Mouse (Mus musculus) limb, embryonic 14.5 days (tissue): Measurements from ENCODE around the gene H2afy2. TPM values are rescaled to one million over a fixed set of nuclear protein-coding genes. Genes with fewer than 3 reads are reported as not detected.

Experiments
- ATAC-seq: fragments of 200-750 bp; cut with Nextera tagmentation; 2 replicates; pipeline ENCODE4 v1.8.0; 2017; ENCODE audit warnings: low read depth, moderate number of reproducible peaks, moderate TSS enrichment; ENCODE audit not compliant: low FRiP score
- DNase-seq: peaks from one replicate; pipeline ENCODE4 v3.0.0-alpha.2; 2015; ENCODE audit warnings: low spot score
- H3K27ac ChIP-seq: fragments of 300-500 bp; sonication (generic); replicated peaks from 2 replicates; pipeline ENCODE4 v1.5.1; 2014; ENCODE audit warnings: low read depth, mild to moderate bottlenecking, low read length, moderate library complexity, mixed read lengths
- H3K27me3 ChIP-seq: fragments of 300-500 bp; sonication (generic); 2 replicates; pipeline ENCODE4 v1.6.1; 2014; ENCODE audit warnings: low read length, mixed read lengths; ENCODE audit not compliant: control insufficient read depth, insufficient read depth
- H3K36me3 ChIP-seq: fragments of 300-500 bp; sonication (generic); 2 replicates; pipeline ENCODE4 v1.6.1; 2014; ENCODE audit warnings: mild to moderate bottlenecking, low read length, moderate library complexity, mixed read lengths; ENCODE audit not compliant: control insufficient read depth, insufficient read depth
- H3K4me1 ChIP-seq: fragments of 300-500 bp; sonication (generic); 2 replicates; pipeline ENCODE4 v1.6.1; 2014; ENCODE audit warnings: antibody characterized with exemption, low read length, mixed read lengths; ENCODE audit not compliant: control insufficient read depth, insufficient read depth
- H3K4me2 ChIP-seq: fragments of 300-500 bp; sonication (generic); replicated peaks from 2 replicates; pipeline ENCODE4 v1.6.1; 2014; ENCODE audit warnings: low read depth, mild to moderate bottlenecking, low read length, moderate library complexity; ENCODE audit not compliant: severe bottlenecking
- H3K4me3 ChIP-seq: fragments of 300-500 bp; sonication (generic); replicated peaks from 2 replicates; pipeline ENCODE4 v1.5.1; 2014; ENCODE audit warnings: low read length
- H3K9ac ChIP-seq: fragments of 300-500 bp; sonication (generic); 2 replicates; pipeline ENCODE4 v1.6.1; 2014; ENCODE audit warnings: mild to moderate bottlenecking, low read depth, low read length, moderate library complexity; ENCODE audit not compliant: severe bottlenecking
- H3K9me3 ChIP-seq: fragments of 300-500 bp; sonication (generic); 2 replicates; pipeline ENCODE4 v1.6.1; 2016; ENCODE audit warnings: low read length; ENCODE audit not compliant: control insufficient read depth
- POLR2A ChIP-seq: fragments of 200-500 bp; IDR thresholded peaks from 2 replicates; pipeline ENCODE4 v1.8.0; 2012; ENCODE audit warnings: inconsistent platforms, mild to moderate bottlenecking, moderate library complexity, borderline replicate concordance; ENCODE audit not compliant: insufficient read depth, insufficient read length; ENCODE audit errors: extremely low read depth
- WGBS: fragments of 180-500 bp; shearing (Covaris S2); extraction: QIAGEN DNeasy Blood & Tissue Kit; methylation state at CpG from one replicate; pipeline ENCODE4 v1.1.7; 2014; 5-methylcytosine and 5-hydroxymethylcytosine counted together
- polyA plus RNA-seq, 2 experiments: library from polyadenylated mRNA; depleted of rRNA in 1 of 2; stranded (reverse) in 1 of 2; unstranded in 1 of 2; fragments of >200 nt; fragmentation: Nextera tagmentation in 1 of 2; extraction: Ambion mirVana in 1 of 2; gene quantifications; 2 replicates each; pipeline versions ENCODE4 v1.2.1 to v1.2.3; 2012 to 2014

The H2afy2 gene
- polyA plus RNA-seq, 2 experiments = 90.3 to 111 TPM

GRCm38 (mm10) chr10:61706412-61707375 is 77.3 kb downstream of the H2afy2 start:
- Histone ChIP-seq H3K4me2 (no peak overlapping the region), H3K9me3 (no peaks in the 10 kb centered on the region), H3K36me3 (peaks cover 26% of the 10 kb centered on the region), H3K4me1 (no peaks in the 10 kb centered on the region), H3K4me3 (no peak overlapping the region), H3K9ac (no peak overlapping the region), H3K27ac (no peak overlapping the region), H3K27me3 (no peaks in the 10 kb centered on the region)
- TF ChIP-seq POLR2A = no peak
- 72% methylated on average over 6 of the region's 6 CpGs for WGBS
- ATAC-seq (no peak), DNase-seq (no peak)

- Histone ChIP-seq H3K4me2 (no peak overlapping the region), H3K36me3 (peaks cover 30% of the 10 kb centered on the region), H3K4me1 (no peaks in the 10 kb centered on the region), H3K27ac (no peak overlapping the region), H3K4me3 (no peak overlapping the region), H3K9me3 (no peaks in the 10 kb centered on the region), H3K27me3 (no peaks in the 10 kb centered on the region), H3K9ac (no peak overlapping the region)
- TF ChIP-seq POLR2A = no peak
- DNase-seq (no peak), ATAC-seq (no peak)
- WGBS = 75% methylated on average over 4 of the region's 4 CpGs
These were observed 79.3 kb downstream of the H2afy2 start for GRCm38 (mm10) chr10:61704663-61705062.

DNA sequence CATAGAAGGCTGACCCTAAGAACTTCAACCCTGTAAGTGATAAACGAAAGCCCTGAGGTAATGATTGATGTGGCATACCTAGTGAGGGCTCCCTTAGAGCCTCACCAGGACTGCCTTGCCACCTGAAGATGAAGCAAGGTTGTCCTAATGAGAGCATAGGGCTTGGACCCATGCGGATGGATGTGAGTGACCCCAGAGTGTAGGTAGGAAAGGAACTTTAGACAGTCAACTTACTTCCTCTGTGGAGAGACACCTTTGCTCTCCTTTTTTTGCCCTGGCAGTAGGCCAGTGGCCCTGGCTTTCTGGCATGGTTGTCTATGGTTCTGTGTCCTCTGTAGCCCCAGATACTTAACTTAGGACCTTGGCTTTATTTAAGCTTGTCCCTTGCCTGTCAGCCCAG is 86.9 kb downstream of the H2afy2 start:
- Histone ChIP-seq H3K27me3 (no peaks in the 10 kb centered on the region), H3K9ac (peak overlapping the region; percentile 73; the same call in 1 of the 2 replicates), H3K4me3 (peak overlapping the region; percentile 86), H3K9me3 (no peaks in the 10 kb centered on the region), H3K36me3 (peaks cover 29% of the 10 kb centered on the region), H3K4me2 (peak overlapping the region; percentile 99), H3K4me1 (peaks cover 14% of the 10 kb centered on the region), H3K27ac (no peak overlapping the region)
- ATAC-seq (no peak), DNase-seq (no peak)
- WGBS = 84% methylated on average over 2 of the region's 2 CpGs
- no peak for TF ChIP-seq POLR2A

DNA sequence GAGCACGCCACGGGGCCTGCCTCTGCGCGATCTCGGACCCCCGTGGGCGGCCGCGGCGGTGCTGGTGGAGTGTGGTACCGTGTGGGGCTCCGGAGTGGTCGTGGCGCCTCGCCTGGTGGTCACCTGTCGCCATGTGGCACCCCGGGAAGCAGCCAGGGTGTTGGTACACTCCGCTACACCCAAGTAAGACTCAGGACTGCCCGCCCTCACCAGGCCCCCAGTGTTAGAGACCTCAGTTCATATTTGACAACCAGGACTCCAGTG is 87.5 kb downstream of the H2afy2 start:
- 14% methylated on average over 15 of the region's 19 CpGs for WGBS
- Histone ChIP-seq H3K9ac (peak overlapping the region; percentile 73), H3K27me3 (no peaks in the 10 kb centered on the region), H3K9me3 (no peaks in the 10 kb centered on the region), H3K4me3 (peak overlapping the region; percentile 86), H3K4me2 (peak overlapping the region; percentile 99), H3K4me1 (peaks cover 14% of the 10 kb centered on the region), H3K27ac (no peak overlapping the region), H3K36me3 (peaks cover 29% of the 10 kb centered on the region)
- ATAC-seq (no peak), DNase-seq (no peak)
- no peak for TF ChIP-seq POLR2A

GRCm38 (mm10) chr10:61695703-61696559 is 88.0 kb downstream of the H2afy2 start:
- DNase-seq (no peak), ATAC-seq (peak; percentile 31)
- peaks cover 14% of the 10 kb centered on the region for H3K4me1 ChIP-seq
- peaks cover 33% of the 10 kb centered on the region for H3K36me3 ChIP-seq
- peak overlapping the region; percentile 86 for H3K4me3 ChIP-seq
- 0 out of 2 replicates have a peak overlapping the region, but pooled peaks have one; percentile 9 for H3K27ac ChIP-seq
- H3K4me2 ChIP-seq = peak overlapping the region; percentile 99
- 0 out of 2 replicates have a peak, but pooled peaks have one; percentile 3 for TF ChIP-seq POLR2A
- no peaks in the 10 kb centered on the region for H3K9me3 ChIP-seq
- WGBS = 1% methylated on average over 54 of the region's 111 CpGs
- H3K9ac ChIP-seq = peak overlapping the region; percentile 73
- no peaks in the 10 kb centered on the region for H3K27me3 ChIP-seq
